Mouse (Mus musculus) regulatory T cell (primary cell): ENCODE measurements at regions not wholly inside any gene's neighbourhood (a gene's known extent, or its start where the extent isn't known, plus 50 kb on each side); places are given as distances from the start of the nearest gene placed in this dataset.

ENCODE experiments used
- in situ Hi-C: fragments of 300-600 bp; cut with MboI, MseI; formaldehyde crosslinking; loops from one replicate; pipeline ENCODE4 v1.15.1; 2025; ENCODE audit warnings: high pct_unique_total_duplicates

GRCm38 (mm10) chr4:68179551-68179950 is 774.6 kb downstream of the Brinp1 start:
- in situ Hi-C loops, result no loop called here

- in situ Hi-C loops, result no loop called here
These were observed 797.7 kb downstream of the Brinp1 start for GRCm38 (mm10) chr4:68156499-68156898.

- in situ Hi-C loops, result no loop called here
These were observed 805.6 kb downstream of the Brinp1 start for GRCm38 (mm10) chr4:68148483-68149069.

GRCm38 (mm10) chr4:68128124-68128523 is 826.1 kb downstream of the Brinp1 start:
- in situ Hi-C loops, result no loop called here

- in situ Hi-C loops, result no loop called here
These were observed 839.7 kb downstream of the Brinp1 start for GRCm38 (mm10) chr4:68114502-68114901.

GRCm38 (mm10) chr4:68085255-68085654 is 868.9 kb downstream of the Brinp1 start:
- in situ Hi-C loops, result no loop called here

- in situ Hi-C loops, result no loop called here
These were observed 897.2 kb downstream of the Brinp1 start for GRCm38 (mm10) chr4:68056813-68057578.

- in situ Hi-C loops, result no loop called here
These were observed 931.3 kb downstream of the Brinp1 start for GRCm38 (mm10) chr4:68022891-68023303.

GRCm38 (mm10) chr4:68011371-68011770 is 942.8 kb downstream of the Brinp1 start:
- in situ Hi-C loops, result no loop called here

GRCm38 (mm10) chr4:67994796-67995283 is 959.4 kb downstream of the Brinp1 start:
- in situ Hi-C loops, result no loop called here

GRCm38 (mm10) chr4:67963456-67963855 is 990.7 kb downstream of the Brinp1 start:
- in situ Hi-C loops, result no loop called here

GRCm38 (mm10) chr4:67948000-67948399 is 1006.2 kb downstream of the Brinp1 start:
- in situ Hi-C loops, result no loop called here

GRCm38 (mm10) chr4:67932481-67932880 is 1021.7 kb downstream of the Brinp1 start:
- in situ Hi-C loops, result no loop called here

- in situ Hi-C loops, result no loop called here
These were observed 1055.1 kb downstream of the Brinp1 start for GRCm38 (mm10) chr4:67899109-67899508.

- in situ Hi-C loops, result no loop called here
These were observed 1062.1 kb downstream of the Brinp1 start for GRCm38 (mm10) chr4:67891946-67892575.

- in situ Hi-C loops, result no loop called here
These were observed 1060.6 kb downstream of the Tlr4 start for GRCm38 (mm10) chr4:67887954-67888353.

- in situ Hi-C loops, result no loop called here
These were observed 1057.8 kb downstream of the Tlr4 start for GRCm38 (mm10) chr4:67885204-67885603.

GRCm38 (mm10) chr4:67862218-67862617 is 1034.8 kb downstream of the Tlr4 start:
- in situ Hi-C loops, result no loop called here

GRCm38 (mm10) chr4:67861801-67862200 is 1034.4 kb downstream of the Tlr4 start:
- in situ Hi-C loops, result no loop called here

- in situ Hi-C loops, result no loop called here
These were observed 1025.6 kb downstream of the Tlr4 start for GRCm38 (mm10) chr4:67853001-67853400.

GRCm38 (mm10) chr4:67833397-67833796 is 1006.0 kb downstream of the Tlr4 start:
- in situ Hi-C loops, result no loop called here

GRCm38 (mm10) chr4:67825484-67825883 is 998.1 kb downstream of the Tlr4 start:
- in situ Hi-C loops, result no loop called here

GRCm38 (mm10) chr4:67796050-67796449 is 968.7 kb downstream of the Tlr4 start:
- in situ Hi-C loops, result loop anchor here (10.0 to 25.0 kb wide), 2 partner anchors 1799 to 1934 kb away; no protein-coding TSS in a partner anchor
